ENCODE assay signal across 20 mouse cellular contexts in the genomic region with DNA sequence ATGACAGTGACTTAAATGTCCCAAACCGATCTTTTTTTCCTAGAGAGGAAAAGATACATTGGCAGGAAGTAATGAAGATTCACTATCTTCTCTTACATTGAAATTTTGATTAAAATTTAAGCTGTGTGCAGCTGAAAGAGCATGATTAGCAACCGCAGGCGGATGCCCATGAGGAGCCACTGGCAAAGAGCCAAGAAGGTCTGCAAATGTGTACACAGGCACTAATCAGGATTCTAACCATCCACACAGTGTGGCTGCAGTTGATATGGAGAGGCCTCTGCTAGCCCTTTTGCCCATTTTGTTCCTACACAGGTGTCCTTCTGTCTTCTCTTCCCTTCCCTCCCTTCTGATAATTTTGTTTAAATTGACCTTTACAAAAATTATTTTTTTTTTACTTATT.
DNase-seq lines count a peak whose midpoint lies in the region; ATAC-seq lines count a peak whose summit lies in the region.
"Had no signal": no experiment of that assay in that cellular context is flagged by ENCODE, and none has a peak within 500 bp of the region (broad histone marks: within the 10 kb centered on the region; RNA-seq: fewer than 3 reads in every experiment).

No protein-coding gene starts in this region.

- ATAC-seq in megakaryocyte progenitor cell, adult 5-6 weeks (replicated peaks; ENCODE audit: poor library complexity) = peak; percentile 60
- ATAC-seq: forebrain, embryonic 14.5 days; inflammation-experienced regulatory T-cells, adult 6 months; liver, embryonic 12.5 days; liver, postnatal 0 days; lung, postnatal 0 days had no signal

- DNase-seq in cerebellum, postnatal 10 days = peak; percentile 67 to 68
- no peak for DNase-seq in cerebellum, adult 8-10 months
- DNase-seq in kidney, postnatal 36 days = peak; percentile 1 to 10
- DNase-seq in kidney, adult 18-20 months = no peak
- DNase-seq in 416B (ENCODE audit: low read depth) = peak; percentile 28
- DNase-seq in spleen, postnatal 4 days (ENCODE audit: low spot score in 2 of 2) = no peak
- DNase-seq: adrenal gland, postnatal 25 days; cerebellum, adult 2 months; embryo, embryonic 11 days; heart, adult 2 months; heart, postnatal 4 days; kidney, adult 2 months; liver, postnatal 0 days; retina, postnatal 1 day; right cerebral cortex, postnatal 14 days had no signal

Comparison
In these comparisons a context has a peak if more than half of its experiments do, and no peak if none do; other contexts are left out.
1. DNase-seq: peak in cerebellum, postnatal 10 days (2 of 2), kidney, postnatal 36 days (2 of 2) and 416B (single experiment); none in cerebellum, adult 8-10 months (single experiment), kidney, adult 18-20 months (single experiment) and spleen, postnatal 4 days (0 of 2).